Mouse (Mus musculus) monocyte, adult 5-6 weeks (primary cell): ENCODE data around the gene Krt31. TPM values are rescaled to one million over a fixed set of nuclear protein-coding genes. Genes with fewer than 3 reads are reported as not detected.

Experiments used
- ATAC-seq: fragments of 153-309, 156-312 bp; replicated peaks from 2 replicates; pipeline ENCODE4 v1.8.0; 2017; ENCODE audit warnings: mild to moderate bottlenecking; ENCODE audit not compliant: low TSS enrichment, insufficient number of reproducible peaks, severe bottlenecking, poor library complexity, low FRiP score
- total RNA-seq: library from RNA; stranded (forward); fragments of 200-1000, 200-491, 200-594 nt; gene quantifications from 3 replicates; pipeline ENCODE4 v1.2.3, GENCODE M21; 2017

The Krt31 gene
- total RNA-seq = not detected in 3 replicates

- no peak for ATAC-seq
These were observed at the start of gene Krt31 for GRCm38 (mm10) chr11:100050451-100050850. Gene Krt31, minus strand, starts transcription at chr11:100050551.

- ATAC-seq = no peak
These were observed 47.5 kb upstream of the Krt31 start for GRCm38 (mm10) chr11:100097819-100098218.

- ATAC-seq = no peak
These were observed 45.8 kb upstream of the Krt31 start, which contains the start of gene Krt35 for GRCm38 (mm10) chr11:100096141-100096540. Gene Krt35, minus strand, starts transcription at chr11:100096241.

- no peak for ATAC-seq
These were observed 38.2 kb upstream of the Krt31 start for GRCm38 (mm10) chr11:100088378-100089025.

GRCm38 (mm10) chr11:100087861-100088260 is 37.5 kb upstream of the Krt31 start, which contains the start of gene Krt32:
Gene Krt32, minus strand, starts transcription at chr11:100088226.
- ATAC-seq = no peak

GRCm38 (mm10) chr11:100073873-100074272 is 23.5 kb upstream of the Krt31 start:
- ATAC-seq = no peak

- no peak for ATAC-seq
These were observed 17.1 kb upstream of the Krt31 start for GRCm38 (mm10) chr11:100067293-100068036.

DNA sequence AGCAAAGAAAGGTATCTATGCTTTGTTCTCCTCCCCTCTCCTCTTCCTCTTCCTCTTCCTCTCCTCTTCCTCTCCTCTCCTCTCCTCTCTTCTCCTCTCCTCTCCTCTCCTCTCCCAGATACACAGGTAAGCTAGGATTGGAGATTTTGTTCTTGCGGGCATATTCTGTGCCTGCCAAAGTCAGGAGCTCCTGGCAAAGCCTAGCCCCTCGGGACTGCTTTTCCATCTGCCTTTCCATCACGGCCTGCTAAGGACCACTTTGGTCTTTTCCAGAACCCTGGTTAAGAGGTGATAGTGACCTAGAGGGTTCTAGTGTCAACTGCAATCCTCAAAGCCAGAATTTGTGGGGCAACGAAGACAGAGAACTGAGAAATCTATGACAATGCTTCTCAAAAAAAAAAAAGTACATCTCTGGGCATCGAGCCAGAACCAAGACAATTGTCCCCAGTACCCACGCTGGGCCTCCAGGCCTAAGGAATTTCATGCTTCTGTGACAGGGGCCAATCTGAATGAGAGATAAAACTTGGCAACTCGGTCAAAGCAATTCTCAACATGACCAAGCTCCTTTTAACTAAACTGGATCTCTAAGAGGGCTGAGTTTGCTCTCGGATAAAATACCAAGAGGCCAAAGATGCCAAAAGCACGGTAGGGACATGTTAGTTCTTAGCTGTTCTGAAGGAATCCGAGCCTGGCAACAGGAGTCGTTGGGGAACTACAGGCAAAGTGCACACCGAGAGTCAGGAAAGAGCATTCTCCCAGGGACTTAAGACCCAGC is 16.1 kb upstream of the Krt31 start:
- no peak for ATAC-seq

DNA sequence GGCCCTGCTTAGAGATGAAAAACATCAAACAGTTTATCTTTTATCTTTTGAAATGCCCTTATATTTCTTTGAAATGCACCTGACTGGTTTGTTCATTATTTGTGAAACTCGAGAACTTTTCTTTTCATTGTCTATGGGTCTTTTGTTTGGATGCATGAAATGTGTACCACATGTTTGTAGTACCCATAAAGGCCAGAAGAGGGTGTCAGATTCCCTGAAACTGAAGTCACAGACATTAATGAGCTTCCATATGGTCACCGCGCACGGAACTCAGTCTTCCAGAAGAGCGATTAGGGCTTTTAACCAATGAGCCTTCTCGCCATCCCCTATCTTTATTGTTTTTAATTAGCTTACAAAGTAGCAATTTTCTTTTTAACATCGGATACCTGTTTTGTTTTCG is 8.5 kb upstream of the Krt31 start:
- ATAC-seq = no peak

DNA sequence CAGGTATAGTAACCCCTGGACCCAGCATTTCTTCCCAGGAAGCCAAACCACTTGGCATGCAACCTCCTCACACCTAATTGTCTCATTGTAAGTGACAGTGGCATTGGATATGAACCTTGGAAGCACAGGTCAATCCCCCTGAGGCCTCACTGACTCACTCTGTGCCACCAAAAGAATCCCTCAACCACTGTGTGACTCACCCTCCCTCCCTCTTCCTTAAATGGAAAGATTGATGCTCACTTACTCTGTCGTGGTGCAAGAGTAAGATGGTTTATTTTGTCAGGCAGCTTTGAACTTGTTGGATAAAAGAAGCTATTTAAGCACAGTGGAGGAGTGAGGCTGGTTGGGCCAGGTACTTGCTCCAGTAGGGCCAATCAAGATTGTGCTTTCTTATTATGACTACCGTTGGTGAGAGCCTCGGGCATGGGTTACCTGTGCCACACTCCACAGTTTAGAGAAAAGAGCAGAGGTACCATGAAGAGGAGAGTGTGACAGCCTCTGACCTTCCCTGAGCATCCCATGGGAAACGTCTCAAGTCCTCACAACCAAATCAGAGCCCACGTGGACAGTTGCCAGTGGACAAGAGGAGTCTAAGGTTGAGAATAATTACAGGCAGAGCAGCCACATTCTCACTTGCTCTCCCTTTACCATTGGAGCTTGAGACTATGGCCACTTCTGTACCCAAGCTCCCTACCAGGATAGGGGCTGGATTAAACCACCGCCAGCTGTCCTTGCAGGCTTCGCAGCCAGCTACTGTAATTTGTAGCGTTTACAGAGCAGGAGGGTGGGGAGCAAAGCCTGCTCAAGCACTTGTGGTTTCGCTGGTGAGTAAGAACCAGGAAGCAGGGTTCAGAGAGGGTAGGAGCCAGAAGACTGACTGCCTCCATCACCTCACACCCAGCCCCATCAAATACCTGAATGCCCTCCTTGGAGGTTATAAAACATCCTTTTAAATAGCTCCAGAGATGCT is 5.6 kb upstream of the Krt31 start:
- no peak for ATAC-seq

DNA sequence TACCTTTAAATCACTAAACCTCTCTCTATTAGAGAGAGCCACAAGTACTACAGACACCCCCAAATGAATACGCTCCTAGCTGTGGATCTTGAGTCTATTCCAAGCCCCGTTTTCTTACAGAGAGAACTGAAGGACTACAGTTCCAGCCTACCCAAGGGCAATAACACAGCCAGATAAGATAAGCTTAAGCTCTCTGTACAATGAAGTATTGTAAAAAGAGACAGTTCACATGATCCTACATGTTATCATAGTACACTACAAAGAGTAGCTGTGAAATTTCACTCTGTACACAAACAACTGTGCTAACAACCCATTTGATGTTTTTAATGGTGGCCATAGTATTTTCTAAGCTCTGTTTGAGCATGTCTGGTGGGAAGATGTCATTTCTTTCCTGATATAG is 3.2 kb downstream of the Krt31 start:
- no peak for ATAC-seq

DNA sequence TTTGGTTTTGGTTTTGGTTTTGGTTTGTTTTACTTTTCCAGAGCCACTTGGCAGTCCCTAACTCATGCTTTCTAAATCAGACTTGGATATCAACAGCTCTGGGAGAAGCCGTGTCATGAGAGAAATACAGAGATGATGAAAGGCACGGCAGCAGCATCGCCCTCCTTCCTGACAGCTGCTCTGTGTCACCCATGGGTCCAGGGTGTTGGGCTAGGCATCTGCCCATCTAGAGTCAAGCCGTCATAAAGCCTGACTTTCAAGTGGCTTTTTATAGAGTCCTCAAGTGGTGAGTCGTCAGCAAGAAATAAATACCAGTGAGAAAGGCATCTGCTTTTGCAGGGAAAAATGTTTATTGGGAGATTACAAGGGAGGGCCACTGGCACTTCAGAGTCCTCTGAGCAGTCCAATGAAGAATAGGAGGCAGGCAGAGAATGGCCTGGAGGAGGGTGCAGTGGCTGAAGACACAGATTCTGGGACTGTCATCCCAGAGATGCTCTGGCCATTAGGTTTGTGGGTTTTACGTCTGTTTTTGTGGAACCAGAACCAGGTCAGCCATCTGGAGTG is 4.0 kb downstream of the Krt31 start:
- no peak for ATAC-seq

DNA sequence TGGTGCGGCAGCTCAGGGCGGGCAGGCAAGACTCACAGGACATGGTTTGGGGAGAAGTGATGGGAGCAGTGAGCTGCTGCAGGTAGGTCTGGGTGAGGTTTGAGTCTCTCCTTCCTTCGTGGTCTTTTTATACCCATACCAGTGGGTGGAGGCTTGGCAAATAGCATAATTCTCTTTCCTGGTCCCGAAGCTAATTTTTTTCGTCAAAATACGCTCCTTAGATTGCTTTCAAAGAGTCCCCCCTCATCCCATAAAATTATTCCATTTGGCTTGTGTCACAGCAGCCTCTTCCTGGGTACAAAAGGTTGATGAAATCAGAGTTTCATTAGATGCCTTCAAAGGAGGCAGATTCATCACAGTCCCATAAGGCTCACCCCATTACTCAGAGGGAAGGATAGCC is 8.9 kb downstream of the Krt31 start, which contains the start of gene Krt34:
Gene Krt34, minus strand, starts transcription at position 101 of the 400 bp plus-strand sequence.
- ATAC-seq = no peak

GRCm38 (mm10) chr11:100029768-100030167 is 20.6 kb downstream of the Krt31 start, which contains the start of gene Krt33b:
Gene Krt33b, minus strand, starts transcription at chr11:100029868.
- ATAC-seq = no peak

DNA sequence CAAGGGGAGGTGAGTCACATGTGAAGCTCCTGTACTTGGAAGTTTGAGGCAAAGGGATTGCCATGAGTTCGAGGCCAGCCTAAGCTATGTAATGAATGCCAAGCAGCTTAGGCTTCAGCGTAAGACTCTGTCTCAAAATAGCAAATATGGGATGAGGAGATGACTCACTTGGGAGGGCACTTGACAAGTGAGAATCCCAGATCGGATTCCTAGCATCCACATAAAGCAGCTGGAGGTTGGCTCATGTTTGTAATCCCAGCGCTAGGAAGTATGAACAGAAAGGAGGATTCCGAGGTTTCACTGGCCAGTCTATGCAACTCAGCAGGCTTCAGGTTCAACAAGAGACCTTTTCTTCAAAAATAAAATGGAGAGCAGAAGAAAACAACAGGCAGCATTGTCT is 28.9 kb downstream of the Krt31 start:
- ATAC-seq = no peak

DNA sequence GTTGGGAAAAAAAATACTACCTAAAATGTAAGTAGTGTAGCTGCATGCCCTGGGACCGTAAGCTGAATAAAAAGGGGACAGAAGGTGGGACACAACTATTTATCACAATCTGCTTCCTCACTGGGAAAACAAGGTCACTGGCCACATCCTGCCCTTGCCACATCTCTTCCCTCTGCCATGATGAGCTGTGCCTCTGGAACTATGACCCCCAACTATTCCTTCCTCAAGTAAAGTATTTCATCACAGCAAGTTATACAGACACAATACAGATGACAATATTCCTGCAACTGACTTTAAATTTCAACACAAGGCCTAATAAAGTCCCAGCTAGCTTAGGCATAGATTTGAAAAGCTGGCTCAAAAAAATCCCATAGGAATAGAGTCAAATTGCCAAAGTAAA is 30.9 kb downstream of the Krt31 start:
- ATAC-seq = no peak

DNA sequence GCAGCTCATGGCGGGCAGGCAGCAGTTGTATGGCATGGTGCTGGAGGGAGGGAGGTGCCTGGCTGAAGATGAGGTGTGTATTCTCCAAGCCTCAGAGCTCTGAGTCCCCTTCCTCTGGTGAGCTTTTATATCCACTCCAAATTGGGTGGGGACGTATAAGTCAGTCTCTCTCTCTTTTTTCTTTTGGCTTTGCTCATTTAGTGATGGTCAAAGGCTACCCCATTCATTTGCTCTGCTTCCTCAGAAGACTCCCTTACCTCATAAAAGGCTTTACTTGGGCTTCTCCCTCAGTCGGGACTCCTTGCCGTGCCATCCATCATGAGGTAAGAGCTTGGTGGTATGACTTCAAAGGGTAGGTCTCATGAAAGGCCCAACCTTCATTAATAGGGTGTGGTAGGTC is 34.2 kb downstream of the Krt31 start, which contains the start of gene Krt33a:
Gene Krt33a, minus strand, starts transcription at position 101 of the 400 bp plus-strand sequence.
- ATAC-seq = no peak

GRCm38 (mm10) chr11:100013691-100014171 is 36.6 kb downstream of the Krt31 start:
- ATAC-seq = no peak
